Mouse (Mus musculus) adrenal gland, adult 8-10 months (tissue): ENCODE measurements at regions not wholly inside any gene's neighbourhood (a gene's known extent, or its start where the extent isn't known, plus 50 kb on each side); places are given as distances from the start of the nearest gene placed in this dataset.
"Not testable (repeated sequence)": the region's sequence is repeated elsewhere in the genome, so short reads cannot be mapped to it uniquely, and the experiment has no call there.

Experiments
- DNase-seq: peaks from one replicate; pipeline ENCODE4 v3.0.0; 2022

GRCm38 (mm10) chr9:85637274-85637673 is 111.9 kb downstream of the Ibtk start:
- no peak for DNase-seq

GRCm38 (mm10) chr9:85636131-85636447 is 113.0 kb downstream of the Ibtk start:
- DNase-seq, result no peak

GRCm38 (mm10) chr9:85635438-85636130 is 113.5 kb downstream of the Ibtk start:
- DNase-seq, result no peak

GRCm38 (mm10) chr9:85634786-85635185 is 114.3 kb downstream of the Ibtk start:
- not testable (repeated sequence) for DNase-seq

- DNase-seq, result no peak
Observed at GRCm38 (mm10) chr9:85617972-85618371, 131.2 kb downstream of the Ibtk start.

GRCm38 (mm10) chr9:85617177-85617777 is 131.9 kb downstream of the Ibtk start:
- no peak for DNase-seq

- no peak for DNase-seq
Observed at GRCm38 (mm10) chr9:85616266-85616869, 132.8 kb downstream of the Ibtk start.

- DNase-seq, result no peak
Observed at GRCm38 (mm10) chr9:85609152-85609551, 140.0 kb downstream of the Ibtk start.

- DNase-seq, result peak; percentile 30
Observed at GRCm38 (mm10) chr9:85596959-85597358, 152.2 kb downstream of the Ibtk start.

- no peak for DNase-seq
Observed at GRCm38 (mm10) chr9:85593867-85594266, 155.3 kb downstream of the Ibtk start.

GRCm38 (mm10) chr9:85592639-85593038 is 156.5 kb downstream of the Ibtk start:
- no peak for DNase-seq

GRCm38 (mm10) chr9:85589210-85589609 is 159.9 kb downstream of the Ibtk start:
- no peak for DNase-seq

- peak; percentile 17 for DNase-seq
Observed at GRCm38 (mm10) chr9:85588077-85588476, 161.1 kb downstream of the Ibtk start.

GRCm38 (mm10) chr9:85581028-85581595 is 168.0 kb downstream of the Ibtk start:
- DNase-seq, result no peak

- no peak for DNase-seq
Observed at GRCm38 (mm10) chr9:85577812-85578211, 171.3 kb downstream of the Ibtk start.

- DNase-seq, result no peak
Observed at GRCm38 (mm10) chr9:85577338-85577737, 171.8 kb downstream of the Ibtk start.

GRCm38 (mm10) chr9:85568877-85569276 is 180.3 kb downstream of the Ibtk start:
- no peak for DNase-seq

- DNase-seq, result peak; percentile 15
Observed at GRCm38 (mm10) chr9:85551871-85552270, 197.3 kb downstream of the Ibtk start.

GRCm38 (mm10) chr9:85550455-85550854 is 198.7 kb downstream of the Ibtk start:
- no peak for DNase-seq

GRCm38 (mm10) chr9:85546226-85546625 is 202.9 kb downstream of the Ibtk start:
- DNase-seq, result peak; percentile 36

- DNase-seq, result no peak
Observed at GRCm38 (mm10) chr9:85545566-85545965, 203.6 kb downstream of the Ibtk start.

- DNase-seq, result no peak
Observed at GRCm38 (mm10) chr9:85538557-85538956, 210.6 kb downstream of the Ibtk start.

- DNase-seq, result no peak
Observed at GRCm38 (mm10) chr9:85528421-85528820, 201.3 kb upstream of the Tent5a start.

- DNase-seq, result no peak
Observed at GRCm38 (mm10) chr9:85524733-85525132, 197.6 kb upstream of the Tent5a start.
